Mouse (Mus musculus) liver, embryonic 14 days (tissue): ENCODE measurements around the gene Spryd4. TPM values are rescaled to one million over a fixed set of nuclear protein-coding genes. Genes with fewer than 3 reads are reported as not detected.

ENCODE experiments used
- polyA plus RNA-seq: library from polyadenylated mRNA; depleted of rRNA; stranded (reverse); fragments of >200 nt; gene quantifications from 2 replicates; pipeline ENCODE4 v1.2.3, GENCODE M21; 2012; rRNA removed

The Spryd4 gene
- polyA plus RNA-seq = 11.3 and 14.6 TPM in 2 replicates

DNA sequence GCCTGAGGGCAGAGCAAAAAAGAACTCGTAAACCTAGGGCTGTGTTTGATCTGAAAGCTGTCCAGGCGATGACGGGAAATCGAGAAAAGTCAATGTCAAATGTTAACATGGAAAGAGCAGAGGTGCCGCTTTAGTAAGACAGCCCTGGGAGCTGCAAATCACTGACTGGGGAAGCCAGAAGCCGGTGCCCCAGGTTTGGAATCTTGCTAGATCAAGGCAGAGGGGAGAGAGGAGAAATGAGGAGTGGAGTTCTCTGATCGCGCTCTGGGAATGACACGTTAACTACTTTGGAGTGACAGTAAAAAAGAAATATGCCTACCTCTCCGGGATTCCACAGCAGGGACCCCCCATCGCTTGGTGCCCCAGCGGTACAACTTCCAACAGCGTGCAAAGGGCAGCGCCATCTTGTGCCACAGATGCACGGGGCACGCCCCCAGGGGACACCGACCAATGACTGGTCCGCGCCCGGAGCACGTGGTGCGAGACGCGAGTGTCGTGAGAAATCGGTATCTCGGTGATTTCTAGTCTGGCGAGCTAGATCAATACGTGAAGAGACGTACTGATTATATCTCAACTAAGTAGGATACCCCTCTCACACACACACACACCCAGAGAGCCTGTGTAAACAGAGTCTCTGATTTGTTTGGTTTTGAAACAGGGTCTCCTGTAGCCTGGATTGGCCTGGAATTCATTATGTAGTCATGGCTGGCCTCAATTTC, at the start of gene Spryd4:
Gene Spryd4, minus strand, starts transcription at position 418 of the 719 bp plus-strand sequence.

DNA sequence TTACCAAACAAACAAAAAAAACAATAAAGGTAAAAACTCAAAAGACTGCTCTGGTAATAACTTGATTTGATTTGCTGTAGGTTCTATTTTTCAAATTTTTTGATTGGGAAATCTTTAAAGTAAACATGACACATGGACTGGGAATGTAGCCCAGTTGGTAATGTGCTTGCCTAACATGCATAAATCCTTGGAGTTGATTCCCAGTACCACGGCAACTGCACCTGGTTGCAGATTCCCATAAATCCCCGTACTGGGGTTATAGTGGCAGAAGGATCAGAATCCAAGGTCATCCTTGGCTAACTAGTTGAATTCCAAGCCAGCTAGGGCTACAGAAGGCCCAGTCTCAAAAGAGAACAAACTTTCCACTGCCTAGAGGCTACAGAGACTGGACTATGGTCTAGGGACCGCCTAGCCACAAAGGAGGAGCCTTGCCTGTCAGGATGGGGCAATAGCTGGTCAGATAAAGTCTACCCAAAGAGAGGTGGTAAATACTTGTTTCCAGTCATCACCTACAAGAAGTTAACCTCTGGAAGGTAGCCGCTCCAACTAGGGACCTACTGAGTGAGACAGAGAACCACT, 42.2 kb upstream of the Spryd4 start, which contains the start of gene Apon:
Gene Apon, plus strand, starts transcription at position 420 of the 579 bp plus-strand sequence.

DNA sequence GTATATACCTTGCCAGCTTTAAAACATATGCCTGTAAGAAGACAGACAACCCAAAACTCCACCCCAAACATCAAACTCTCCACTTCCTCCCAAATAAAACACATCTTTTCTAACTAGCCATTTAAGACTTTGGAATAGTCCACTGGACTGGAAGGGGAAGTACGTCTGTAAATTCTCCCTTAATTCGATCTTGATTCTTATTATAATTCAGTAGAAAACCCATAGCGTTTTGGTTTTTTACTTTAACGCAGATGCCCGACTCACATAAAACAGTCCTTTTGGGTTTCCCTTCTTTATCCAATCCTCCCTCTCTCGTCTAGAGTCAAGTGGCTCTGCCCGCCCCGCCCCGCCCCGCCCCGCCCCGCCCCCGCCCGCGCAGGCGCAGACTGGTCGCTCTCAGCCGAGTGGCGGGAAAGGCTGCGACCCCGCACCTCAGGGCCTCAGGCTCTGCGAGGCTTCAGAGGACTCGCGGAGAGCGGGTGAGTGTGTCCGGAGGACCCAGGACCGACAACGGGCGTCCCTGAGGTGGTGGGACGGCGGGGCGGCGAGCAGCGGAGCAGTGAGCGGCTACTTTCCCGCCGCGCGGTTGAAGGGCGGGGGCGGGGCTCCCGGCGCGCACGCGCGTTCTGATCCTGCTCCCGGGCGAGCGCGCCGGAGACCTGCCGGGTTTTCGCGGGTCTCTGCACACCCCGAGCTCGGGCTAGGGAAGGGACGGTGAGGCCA, 20.3 kb upstream of the Spryd4 start, which contains the start of gene Timeless:
Gene Timeless, plus strand, starts transcription at position 369 of the 723 bp plus-strand sequence.

GRCm38 (mm10) chr10:128225538-128225937, 13.9 kb upstream of the Spryd4 start, which contains the start of gene Mip:
TSS of gene Mip (plus strand) at chr10:128225838.

GRCm38 (mm10) chr10:128194024-128194550, 17.5 kb downstream of the Spryd4 start, which contains the start of gene Gls2:
TSS of gene Gls2 (plus strand) at chr10:128194457.

DNA sequence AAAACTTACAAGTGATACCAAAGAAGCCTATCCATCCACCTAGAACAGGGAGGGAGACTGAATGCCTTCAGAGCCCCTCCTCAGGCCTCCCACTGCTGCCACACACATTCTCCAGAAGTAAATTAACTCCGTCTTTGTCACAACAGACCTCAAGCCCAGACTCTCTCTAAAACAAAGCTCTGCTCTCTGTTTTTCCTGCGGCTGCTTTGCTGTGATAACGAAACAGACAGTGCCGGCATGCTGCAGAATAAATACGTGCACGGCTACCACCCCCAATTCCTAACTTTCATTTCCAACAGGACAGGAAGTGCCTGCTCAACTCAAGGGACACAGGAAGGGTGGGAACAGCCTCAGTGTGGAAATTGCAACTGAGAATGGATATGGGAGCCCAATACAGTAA, 31.6 kb downstream of the Spryd4 start, which contains the start of gene Rbms2:
Gene Rbms2, minus strand, starts transcription at position 309 of the 400 bp plus-strand sequence.

Other genes starting within 250 kb of the Spryd4 start
- gene Hsd17b6, start 204.2 kb downstream of the Spryd4 start, polyA plus RNA-seq = 0.10 TPM in 1 of 2 replicates, not detected in the other
- gene Prim1, start 196.6 kb downstream of the Spryd4 start, polyA plus RNA-seq = 45.2 and 51.2 TPM in 2 replicates
- gene Naca, start 176.2 kb downstream of the Spryd4 start, polyA plus RNA-seq = 343 and 396 TPM in 2 replicates
- 45.9 and 53.1 TPM in 2 replicates for gene Ptges3, start 152.9 kb downstream of the Spryd4 start, polyA plus RNA-seq
- gene Atp5b, start 128.5 kb downstream of the Spryd4 start, polyA plus RNA-seq = 942 and 1,051 TPM in 2 replicates
- gene Baz2a, start 120.2 kb downstream of the Spryd4 start, polyA plus RNA-seq = 9.0 and 10.6 TPM in 2 replicates
- 10.2 and 10.3 TPM in 2 replicates for gene Rbms2, start 31.5 kb downstream of the Spryd4 start, polyA plus RNA-seq
- 4.7 and 5.8 TPM in 2 replicates for gene Gls2, start 17.4 kb downstream of the Spryd4 start, polyA plus RNA-seq
- gene Mip, start 14.0 kb upstream of the Spryd4 start, polyA plus RNA-seq = 0.02 TPM in 2 replicates
- gene Timeless, start 20.3 kb upstream of the Spryd4 start, polyA plus RNA-seq = 11.7 and 14.6 TPM in 2 replicates
- 0.76 and 0.77 TPM in 2 replicates for gene Apon, start 42.3 kb upstream of the Spryd4 start, polyA plus RNA-seq
- gene Apof, start 56.9 kb upstream of the Spryd4 start, polyA plus RNA-seq = 55.6 and 67.0 TPM in 2 replicates
- 6.0 and 7.8 TPM in 2 replicates for gene Stat2, start 58.8 kb upstream of the Spryd4 start, polyA plus RNA-seq
- 0.05 and 0.07 TPM in 2 replicates for gene Il23a, start 86.9 kb upstream of the Spryd4 start, polyA plus RNA-seq
- 11.6 and 14.5 TPM in 2 replicates for gene Pan2, start 91.5 kb upstream of the Spryd4 start, polyA plus RNA-seq
- 40.1 and 42.6 TPM in 2 replicates for gene Cnpy2, start 110.7 kb upstream of the Spryd4 start, polyA plus RNA-seq
- 77.6 and 86.0 TPM in 2 replicates for gene Cs, start 125.9 kb upstream of the Spryd4 start, polyA plus RNA-seq
- gene Coq10a, start 157.2 kb upstream of the Spryd4 start, polyA plus RNA-seq = 6.3 and 7.8 TPM in 2 replicates
- 6.6 and 7.5 TPM in 2 replicates for gene Ankrd52, start 165.3 kb upstream of the Spryd4 start, polyA plus RNA-seq
- gene Slc39a5, start 189.4 kb upstream of the Spryd4 start, polyA plus RNA-seq = 27.1 and 33.4 TPM in 2 replicates
- 23.4 and 25.4 TPM in 2 replicates for gene Nabp2, start 199.7 kb upstream of the Spryd4 start, polyA plus RNA-seq
- 5.3 and 6.0 TPM in 2 replicates for gene Rnf41, start 199.8 kb upstream of the Spryd4 start, polyA plus RNA-seq
- 29.4 and 31.2 TPM in 2 replicates for gene Smarcc2, start 247.4 kb upstream of the Spryd4 start, polyA plus RNA-seq